Mouse (Mus musculus) intestine, postnatal 0 days (tissue): Measurements from ENCODE around the gene Dnajb3. TPM values are rescaled to one million over a fixed set of nuclear protein-coding genes. Genes with fewer than 3 reads are reported as not detected.

Experiments used
- ATAC-seq: fragments of 200-750 bp; cut with Nextera tagmentation; 2 replicates; pipeline ENCODE4 v1.8.0; 2017; ENCODE audit warnings: mild to moderate bottlenecking, moderate TSS enrichment, moderate library complexity
- H3K27ac ChIP-seq: fragments of 300-500 bp; sonication (generic); 2 replicates; pipeline ENCODE4 v1.5.1; 2014; ENCODE audit warnings: mild to moderate bottlenecking, low read depth, low read length, moderate library complexity
- H3K27me3 ChIP-seq: fragments of 300-500 bp; sonication (generic); replicated peaks from 2 replicates; pipeline ENCODE4 v1.6.1; 2014; ENCODE audit warnings: low read length, mixed read lengths; ENCODE audit not compliant: control insufficient read depth, insufficient read depth
- H3K36me3 ChIP-seq: fragments of 300-500 bp; sonication (generic); 2 replicates; pipeline ENCODE4 v1.6.1; 2014; ENCODE audit warnings: mild to moderate bottlenecking, moderate library complexity; ENCODE audit not compliant: control insufficient read depth, insufficient read depth
- H3K4me1 ChIP-seq: fragments of 300-500 bp; sonication (generic); replicated peaks from 2 replicates; pipeline ENCODE4 v1.6.1; 2014; ENCODE audit warnings: antibody characterized with exemption, low read length, mixed read lengths; ENCODE audit not compliant: control insufficient read depth, insufficient read depth
- H3K4me2 ChIP-seq: fragments of 300-500 bp; sonication (generic); replicated peaks from 2 replicates; pipeline ENCODE4 v1.6.1; 2014; ENCODE audit warnings: low read depth, mild to moderate bottlenecking, moderate library complexity
- H3K4me3 ChIP-seq: fragments of 300-500 bp; sonication (generic); 2 replicates; pipeline ENCODE4 v1.5.1; 2014; ENCODE audit warnings: low read depth, low read length
- H3K9ac ChIP-seq: fragments of 300-500 bp; sonication (generic); 2 replicates; pipeline ENCODE4 v1.6.1; 2014; ENCODE audit warnings: mild to moderate bottlenecking, low read depth, low read length
- H3K9me3 ChIP-seq: fragments of 300-500 bp; sonication (generic); 2 replicates; pipeline ENCODE4 v1.6.1; 2016; ENCODE audit warnings: mixed run types; ENCODE audit not compliant: control insufficient read depth
- CTCF ChIP-seq: sonication (generic); IDR thresholded peaks from 2 replicates; pipeline ENCODE4 v1.5.1; 2016; ENCODE audit warnings: low read depth, mild to moderate bottlenecking, control low read depth, antibody characterized with exemption, moderate library complexity
- WGBS: fragments of 180-500 bp; shearing (Covaris S2); extraction: QIAGEN DNeasy Blood & Tissue Kit; methylation state at CpG from one replicate; pipeline ENCODE4 v1.1.7; 2014; 5-methylcytosine and 5-hydroxymethylcytosine counted together
- polyA plus RNA-seq: library from polyadenylated mRNA; unstranded; fragments of >200 nt; fragmentation: Nextera tagmentation; extraction: Ambion mirVana; gene quantifications from 2 replicates; pipeline ENCODE4 v1.2.1, GENCODE M21; 2015

Dnajb3 gene
- polyA plus RNA-seq, 1 experiment from 2014 or later = 11.5 TPM

GRCm38 (mm10) chr1:88218051-88218450 lies 12.5 kb upstream of the Dnajb3 start:
- H3K9me3 ChIP-seq = peaks cover 39% of the 10 kb centered on the region
- TF ChIP-seq CTCF = no peak
- no peak overlapping the region for H3K4me3 ChIP-seq
- no peak for ATAC-seq
- H3K9ac ChIP-seq = no peak overlapping the region
- no peak overlapping the region for H3K27ac ChIP-seq
- H3K27me3 ChIP-seq = no peaks in the 10 kb centered on the region
- H3K36me3 ChIP-seq = no peaks in the 10 kb centered on the region
- no peak overlapping the region for H3K4me2 ChIP-seq
- WGBS = 73% methylated on average over 9 of the region's 9 CpGs
- H3K4me1 ChIP-seq = no peaks in the 10 kb centered on the region

- Histone ChIP-seq H3K27me3 (no peaks in the 10 kb centered on the region), H3K9ac (no peak overlapping the region), H3K4me1 (no peaks in the 10 kb centered on the region), H3K4me3 (no peak overlapping the region), H3K4me2 (no peak overlapping the region), H3K9me3 (peaks cover 44% of the 10 kb centered on the region), H3K36me3 (no peaks in the 10 kb centered on the region), H3K27ac (no peak overlapping the region)
- 37% methylated on average over 3 of the region's 3 CpGs for WGBS
- TF ChIP-seq CTCF = no peak
- no peak for ATAC-seq
Measured at GRCm38 (mm10) chr1:88217576-88217975, 12.0 kb upstream of the Dnajb3 start.

- Histone ChIP-seq H3K9ac (no peak overlapping the region), H3K4me1 (no peaks in the 10 kb centered on the region), H3K4me2 (no peak overlapping the region), H3K4me3 (no peak overlapping the region), H3K36me3 (no peaks in the 10 kb centered on the region), H3K9me3 (peaks cover 46% of the 10 kb centered on the region), H3K27me3 (no peaks in the 10 kb centered on the region), H3K27ac (no peak overlapping the region)
- no peak for TF ChIP-seq CTCF
- no peak for ATAC-seq
- WGBS = 61% methylated on average over 2 of the region's 2 CpGs
Measured at GRCm38 (mm10) chr1:88217144-88217543, 11.6 kb upstream of the Dnajb3 start.

GRCm38 (mm10) chr1:88216551-88216950 lies 11.0 kb upstream of the Dnajb3 start:
- no peak for ATAC-seq
- H3K36me3 ChIP-seq = no peaks in the 10 kb centered on the region
- WGBS = 59% methylated on average over 2 of the region's 2 CpGs
- H3K27ac ChIP-seq = no peak overlapping the region
- H3K4me2 ChIP-seq = no peak overlapping the region
- peaks cover 50% of the 10 kb centered on the region for H3K9me3 ChIP-seq
- no peak overlapping the region for H3K4me3 ChIP-seq
- H3K27me3 ChIP-seq = no peaks in the 10 kb centered on the region
- H3K4me1 ChIP-seq = no peaks in the 10 kb centered on the region
- TF ChIP-seq CTCF = no peak
- no peak overlapping the region for H3K9ac ChIP-seq

- WGBS = 70% methylated on average over 10 of the region's 10 CpGs
- no peak overlapping the region for H3K9ac ChIP-seq
- H3K36me3 ChIP-seq = no peaks in the 10 kb centered on the region
- no peak for TF ChIP-seq CTCF
- H3K9me3 ChIP-seq = peaks cover 52% of the 10 kb centered on the region
- no peak overlapping the region for H3K4me3 ChIP-seq
- no peak overlapping the region for H3K4me2 ChIP-seq
- no peaks in the 10 kb centered on the region for H3K27me3 ChIP-seq
- H3K27ac ChIP-seq = no peak overlapping the region
- no peak for ATAC-seq
- no peaks in the 10 kb centered on the region for H3K4me1 ChIP-seq
Measured at GRCm38 (mm10) chr1:88215466-88216380, 10.1 kb upstream of the Dnajb3 start.

GRCm38 (mm10) chr1:88214462-88214952 lies 8.9 kb upstream of the Dnajb3 start:
- WGBS = 80% methylated on average over 2 of the region's 2 CpGs
- Histone ChIP-seq H3K4me3 (no peak overlapping the region), H3K27ac (no peak overlapping the region), H3K9me3 (peaks cover 52% of the 10 kb centered on the region), H3K9ac (no peak overlapping the region), H3K36me3 (no peaks in the 10 kb centered on the region), H3K4me1 (no peaks in the 10 kb centered on the region), H3K27me3 (no peaks in the 10 kb centered on the region), H3K4me2 (peak overlapping the region; percentile 9)
- no peak for ATAC-seq
- TF ChIP-seq CTCF = no peak
